Mouse (Mus musculus) olfactory bulb, adult 2 months (tissue): Measurements from ENCODE around the gene Clec2h.

Experiments used
- CTCF ChIP-seq: fragments of 200-500 bp; IDR thresholded peaks from 2 replicates; pipeline ENCODE4 v1.5.1; 2012; ENCODE audit warnings: low read depth, mild to moderate bottlenecking, low read length, moderate library complexity; ENCODE audit not compliant: insufficient read depth
- POLR2A ChIP-seq: fragments of 200-500 bp; IDR thresholded peaks from 2 replicates; pipeline ENCODE4 v1.6.1; 2012; ENCODE audit warnings: mild to moderate bottlenecking, low read depth, low read length, moderate library complexity; ENCODE audit not compliant: insufficient read depth

DNA sequence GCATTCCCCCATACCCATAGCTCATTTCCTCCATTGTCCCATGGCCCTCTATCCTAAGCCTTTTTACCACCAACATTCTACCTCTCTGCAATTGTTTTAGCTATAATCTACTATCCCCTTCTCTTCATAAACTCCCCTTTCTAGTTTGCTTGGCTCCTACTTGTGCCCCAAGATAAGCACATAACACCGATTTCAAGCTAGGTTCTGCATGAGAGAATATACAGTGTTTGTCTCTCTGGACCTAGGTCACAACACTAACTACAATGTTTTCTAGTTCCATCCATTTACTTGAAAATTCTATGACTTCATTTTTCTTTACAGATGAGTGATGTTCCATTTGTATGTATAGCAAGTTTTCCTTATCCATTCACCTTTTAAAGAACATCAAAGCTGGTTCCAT, 21.5 kb upstream of the Clec2h start:
- TF ChIP-seq CTCF = no peak
- TF ChIP-seq POLR2A = no peak
